Mouse (Mus musculus): Measurements from ENCODE around the gene Pcbp1.

Pcbp1 gene

DNA sequence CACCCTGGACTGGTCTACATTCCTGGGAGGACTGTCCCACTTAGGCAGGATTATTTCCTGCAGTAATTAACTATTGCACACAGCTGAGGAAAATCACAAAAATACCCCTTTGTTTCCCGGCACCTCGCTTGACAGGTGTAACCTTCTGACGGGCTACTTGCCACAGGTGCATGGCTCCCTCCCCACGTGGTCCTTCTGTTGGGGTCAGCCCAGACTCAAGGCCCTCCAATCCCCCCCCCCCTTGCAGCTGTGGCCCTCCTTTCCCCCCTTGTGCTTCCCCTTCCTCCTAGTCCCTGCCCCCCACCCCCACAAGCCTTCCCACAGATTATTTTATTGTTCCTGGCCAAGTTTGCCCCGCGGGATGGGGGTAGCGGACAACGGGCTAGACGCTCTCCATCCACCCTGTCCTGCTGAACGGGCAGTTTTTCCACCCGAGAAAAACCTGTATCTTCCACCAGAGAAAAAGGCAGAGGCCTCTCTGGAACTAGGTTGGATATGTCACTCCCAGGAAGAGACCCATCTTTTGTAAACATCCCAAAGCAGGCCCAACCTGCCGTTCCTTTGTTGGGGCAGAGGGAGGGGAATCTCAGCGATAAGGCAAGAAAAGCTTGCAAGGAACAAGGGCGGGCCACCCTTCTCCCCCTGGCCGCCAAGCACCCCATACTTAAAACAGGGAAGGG, 2.2 kb downstream of the Pcbp1 start:
- DNase-seq: peak; percentile 9 to 34

GRCm38 (mm10) chr6:86523242-86523754, 2.8 kb downstream of the Pcbp1 start:
- DNase-seq: no peak

DNA sequence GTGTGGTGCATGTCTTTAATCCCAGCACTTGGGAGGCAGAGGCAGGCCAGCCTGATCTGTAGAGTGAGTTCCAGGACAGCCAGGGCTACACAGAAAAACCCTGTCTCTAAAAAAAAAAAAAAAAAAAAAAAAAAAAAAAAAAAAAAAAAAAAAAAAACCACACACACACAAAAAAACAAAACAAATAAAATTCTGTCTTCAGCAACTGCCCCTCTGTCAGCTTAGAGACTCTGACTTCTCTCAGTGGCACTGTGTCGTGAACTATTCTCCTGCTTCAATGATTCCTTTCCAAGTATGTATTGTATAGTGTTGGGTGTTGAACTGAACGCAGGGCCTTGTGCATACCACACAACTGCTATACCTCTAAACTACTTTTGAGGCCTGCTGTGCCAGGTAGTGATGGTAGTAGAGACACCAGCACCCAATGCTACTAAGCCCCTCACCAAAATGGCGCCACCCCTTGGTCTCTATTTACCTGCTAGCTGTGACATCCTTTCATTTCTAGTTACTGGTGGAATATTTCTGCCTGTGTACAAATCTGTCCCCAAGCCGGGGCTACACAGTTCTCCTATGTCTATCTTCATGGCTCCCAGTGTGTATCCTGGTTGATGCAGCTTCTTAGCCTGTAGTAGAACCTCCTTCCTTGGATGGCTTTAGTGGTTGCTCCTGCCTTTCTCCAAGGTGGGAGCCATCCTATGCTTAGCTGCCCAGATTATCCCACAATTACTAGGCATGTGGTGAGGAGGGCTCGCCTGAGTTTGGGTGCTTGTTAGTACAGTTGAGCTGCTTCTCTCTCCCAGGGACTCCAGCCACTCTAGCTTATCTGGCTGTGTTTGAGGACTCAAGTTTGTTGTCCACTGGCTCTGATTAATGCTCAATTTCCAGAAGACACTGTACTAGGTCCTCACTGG, 3.9 kb downstream of the Pcbp1 start:
- peak in 1 of 2 experiments; percentile 30 for DNase-seq

DNA sequence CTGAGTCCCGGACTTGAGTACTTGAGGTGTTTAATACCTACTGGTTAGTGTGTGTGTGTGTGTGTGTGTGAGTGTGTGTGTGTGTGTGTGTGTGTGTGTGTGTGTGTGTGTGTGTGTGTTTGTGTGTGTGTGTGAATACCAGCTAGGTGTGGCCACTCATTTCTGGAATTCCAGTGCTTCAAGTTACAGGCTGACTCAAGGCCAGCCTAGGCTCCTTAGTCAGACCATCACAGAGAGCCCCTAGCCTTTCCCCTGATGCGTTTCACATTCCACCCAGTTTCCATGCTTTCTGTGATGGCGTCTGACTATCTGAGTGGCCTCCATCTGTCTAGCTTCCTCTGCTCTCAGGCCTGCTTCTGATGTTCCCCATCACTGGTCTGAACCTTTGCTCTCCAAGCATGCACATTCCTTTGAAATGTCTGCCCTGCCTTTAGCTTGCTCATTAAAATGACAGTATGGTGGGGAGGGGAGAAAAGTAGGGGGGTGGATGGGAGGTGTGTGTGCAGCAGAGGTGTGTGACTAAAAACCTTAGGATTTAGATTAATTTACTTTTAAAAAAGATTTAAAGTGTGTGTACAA, 6.3 kb downstream of the Pcbp1 start:
- DNase-seq: no peak

DNA sequence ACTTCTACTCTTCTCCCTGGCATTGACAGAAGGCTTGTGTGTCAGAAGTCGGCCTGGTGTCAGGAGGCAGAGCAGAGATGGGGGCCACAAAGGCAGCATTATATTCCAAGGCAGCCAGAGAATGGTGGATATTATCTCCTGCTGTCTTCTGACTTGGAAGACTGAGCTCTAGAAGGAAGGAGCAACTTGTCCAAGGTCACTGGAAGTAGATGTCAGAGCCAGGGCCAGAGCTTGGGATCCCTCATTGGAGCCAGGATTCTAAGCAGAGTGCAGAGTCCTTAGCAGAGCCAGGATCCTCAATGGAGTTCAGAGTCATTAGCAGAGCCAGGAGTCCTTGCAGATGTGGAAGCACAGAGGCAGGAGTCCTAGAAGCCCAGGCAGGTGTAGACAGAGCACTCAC, 10.1 kb downstream of the Pcbp1 start:
- DNase-seq: no peak

- no peak for DNase-seq
Observed at GRCm38 (mm10) chr6:86513296-86513695, 12.8 kb downstream of the Pcbp1 start.

GRCm38 (mm10) chr6:86510979-86511378, 15.1 kb downstream of the Pcbp1 start:
- no peak for DNase-seq

GRCm38 (mm10) chr6:86509866-86510200, 16.3 kb downstream of the Pcbp1 start:
- DNase-seq: no peak

- DNase-seq: no peak
Observed at GRCm38 (mm10) chr6:86509194-86509865, 16.8 kb downstream of the Pcbp1 start.

DNA sequence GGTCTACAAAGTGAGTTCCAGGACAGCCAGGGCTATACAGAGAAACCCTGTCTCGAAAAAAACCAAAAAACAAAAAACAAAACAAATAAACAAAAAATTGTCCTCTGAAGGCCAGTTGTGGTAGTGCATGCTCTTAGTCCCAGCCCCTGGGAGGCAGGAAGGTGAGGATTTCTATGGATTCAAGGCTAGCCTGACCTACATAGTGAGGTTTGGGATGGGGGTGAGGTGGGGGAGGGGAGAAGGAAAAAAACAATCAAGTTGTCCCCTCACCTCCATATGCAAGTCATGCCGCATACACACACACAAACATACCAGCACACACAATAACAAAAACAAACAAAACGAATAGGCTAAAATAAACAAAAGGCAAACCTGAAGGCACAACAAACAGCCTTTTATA, 17.4 kb downstream of the Pcbp1 start:
- no peak for DNase-seq

DNA sequence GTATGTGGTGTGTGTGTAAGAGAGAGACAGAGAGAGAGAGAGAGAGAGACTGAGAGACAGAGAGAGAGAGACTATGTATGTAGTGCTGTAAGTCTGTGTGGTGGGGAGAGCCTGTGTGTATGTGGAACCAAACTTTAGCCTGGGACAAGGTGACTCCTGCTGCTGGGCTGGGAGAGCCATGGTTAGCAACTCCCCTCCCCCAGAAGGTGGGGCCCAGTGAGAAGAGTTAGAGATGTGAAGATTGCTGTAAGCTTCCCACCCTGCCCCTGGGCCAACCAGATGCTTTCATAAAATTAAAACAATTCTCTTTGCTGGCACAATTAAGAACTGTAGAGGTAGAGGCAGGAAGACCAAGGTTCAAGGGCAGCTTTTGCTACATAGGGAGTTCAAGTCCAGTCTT, 19.0 kb downstream of the Pcbp1 start:
- DNase-seq: no peak

DNA sequence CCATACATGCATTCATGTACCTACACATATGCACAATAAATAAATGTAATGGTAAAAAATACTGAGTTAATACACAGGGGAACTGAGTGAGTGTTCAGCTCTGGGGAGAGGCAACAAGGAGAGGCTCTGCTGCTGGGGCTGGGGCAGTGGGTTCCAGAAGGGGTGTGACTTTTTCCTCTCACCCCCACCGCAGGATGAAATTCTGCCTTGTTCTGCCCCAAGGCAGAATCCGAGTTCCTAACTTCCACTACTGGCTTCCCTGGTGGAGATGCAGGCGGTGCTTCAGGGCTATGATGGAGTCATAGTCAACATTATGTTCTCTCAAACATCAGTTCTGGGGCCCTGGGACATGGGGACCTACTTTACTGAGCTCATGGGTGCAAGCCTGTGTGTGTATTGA, 19.8 kb downstream of the Pcbp1 start:
- no peak for DNase-seq

DNA sequence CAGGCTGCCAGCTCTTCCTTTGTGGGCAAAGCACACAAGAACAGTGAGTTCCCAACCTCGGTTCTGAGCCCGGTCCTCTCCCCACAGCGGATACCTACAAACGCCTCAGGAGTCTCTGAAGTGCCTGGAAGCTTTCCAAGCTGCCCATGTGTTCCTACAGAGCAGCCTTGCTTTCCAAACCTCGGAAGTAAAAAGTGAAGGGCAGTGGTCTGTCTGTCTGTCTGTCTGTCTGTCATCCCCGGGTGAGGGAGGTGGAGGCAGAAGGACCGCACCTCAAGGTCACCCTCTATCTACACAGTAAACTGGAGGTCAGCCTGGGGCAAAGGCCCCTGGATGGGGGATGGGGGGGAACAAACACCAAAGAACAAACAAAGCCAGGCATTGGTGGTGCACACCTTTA, 20.4 kb downstream of the Pcbp1 start:
- DNase-seq: no peak

DNA sequence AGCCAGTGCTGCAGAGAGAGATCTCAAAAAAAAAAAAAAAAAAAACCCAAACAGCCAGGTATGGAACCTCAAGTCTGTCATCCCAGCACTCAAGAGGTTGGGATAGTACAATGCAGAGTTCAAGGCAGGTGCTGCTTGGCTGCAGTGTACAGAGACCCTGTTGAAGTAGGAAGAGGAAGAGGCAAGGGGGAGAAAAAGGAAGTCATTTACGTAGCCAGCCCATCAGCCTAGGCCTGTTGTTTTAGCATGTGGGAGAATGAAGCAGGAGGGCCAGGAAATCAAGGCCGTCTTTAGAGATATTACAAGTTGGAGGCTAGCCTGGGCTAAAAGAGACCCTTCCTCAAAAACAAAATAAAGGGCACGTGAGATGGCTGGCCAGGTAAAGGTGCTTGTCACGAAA, 22.6 kb downstream of the Pcbp1 start:
- DNase-seq: no peak

DNA sequence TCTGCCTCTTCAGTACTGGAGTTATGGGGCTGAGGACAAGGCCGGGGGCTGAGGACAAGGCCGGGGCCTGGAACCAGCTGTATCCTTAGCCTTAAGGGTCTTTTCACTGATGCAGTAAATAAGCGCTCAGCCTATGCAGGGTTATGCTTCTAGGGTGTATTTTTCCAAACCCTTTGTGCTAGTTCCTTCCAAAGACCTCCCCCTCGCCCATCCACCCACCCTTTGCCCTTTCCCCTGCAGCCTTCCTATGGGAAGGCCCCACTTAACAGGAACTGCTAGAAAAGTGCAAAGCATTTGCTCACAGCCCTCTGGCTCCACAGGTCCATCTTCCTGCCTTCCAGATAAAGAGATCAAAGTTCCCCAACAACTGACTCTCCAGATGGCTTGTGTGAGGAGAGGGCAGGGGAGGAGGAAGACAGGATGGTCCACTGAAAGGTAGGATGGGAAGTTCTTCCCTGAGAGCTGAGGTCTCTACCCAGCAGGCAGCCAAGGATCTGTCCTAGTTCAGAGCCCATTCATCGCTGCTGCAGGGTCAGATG, 26.5 kb downstream of the Pcbp1 start:
- no peak for DNase-seq

DNA sequence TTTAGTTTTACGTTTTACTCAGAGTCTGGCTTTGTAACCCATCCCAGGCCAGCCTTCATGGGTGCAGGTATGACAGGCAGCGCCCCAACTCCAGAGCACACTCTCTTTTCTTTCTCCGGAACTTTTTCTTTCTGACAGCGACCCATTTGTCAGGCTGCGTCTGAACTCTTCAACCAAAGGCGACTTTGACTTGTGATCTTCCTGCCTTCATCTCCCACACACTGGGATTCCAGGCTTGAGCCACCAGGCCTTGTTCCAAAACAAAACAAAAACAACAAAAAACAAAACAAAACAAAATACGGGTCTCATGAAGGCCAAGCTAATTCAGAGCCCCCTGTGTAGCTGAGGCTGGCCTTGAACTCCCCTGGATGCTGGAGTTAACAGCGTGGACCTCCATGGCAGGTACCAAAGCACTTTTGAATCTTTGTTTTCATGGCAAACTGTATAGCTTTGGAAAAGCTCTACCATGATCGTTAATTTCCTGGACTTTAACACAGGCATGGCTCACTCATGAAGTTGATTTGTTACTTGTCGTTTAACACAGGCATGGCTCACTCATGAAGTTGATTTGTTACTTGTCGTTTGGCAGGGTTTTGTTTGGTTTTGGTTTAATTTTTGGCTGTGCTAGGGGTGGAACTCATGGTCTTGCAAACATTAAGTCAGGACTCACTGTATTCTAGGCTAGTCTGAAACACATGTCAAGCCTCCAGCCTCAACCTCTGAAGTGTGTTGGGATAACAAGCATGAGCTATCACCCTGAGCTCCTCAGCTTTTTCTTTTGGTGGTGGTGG, 28.0 kb downstream of the Pcbp1 start:
- no peak for DNase-seq

GRCm38 (mm10) chr6:86497071-86497815, 28.9 kb downstream of the Pcbp1 start:
- DNase-seq: no peak

- DNase-seq: no peak
Observed at GRCm38 (mm10) chr6:86496585-86496984, 29.5 kb downstream of the Pcbp1 start.

DNA sequence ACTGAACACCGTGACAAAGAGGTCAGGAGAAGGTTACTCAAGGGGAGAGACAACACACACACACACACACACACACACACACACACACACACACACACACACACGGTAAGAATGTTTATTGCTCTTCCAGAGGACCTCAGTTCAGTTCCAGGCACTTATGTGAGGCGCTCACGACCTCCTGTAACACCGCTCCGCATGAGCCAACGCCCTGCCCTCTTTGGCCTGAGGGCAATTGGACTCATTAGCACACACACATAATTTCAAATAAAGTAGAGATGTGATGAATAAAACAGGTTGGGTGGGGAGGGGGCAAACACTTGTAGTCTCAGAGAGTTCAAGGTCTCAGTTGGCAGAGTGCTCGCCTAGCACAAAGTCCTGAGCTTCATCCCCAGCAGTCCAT, 30.0 kb downstream of the Pcbp1 start:
- DNase-seq: no peak

DNA sequence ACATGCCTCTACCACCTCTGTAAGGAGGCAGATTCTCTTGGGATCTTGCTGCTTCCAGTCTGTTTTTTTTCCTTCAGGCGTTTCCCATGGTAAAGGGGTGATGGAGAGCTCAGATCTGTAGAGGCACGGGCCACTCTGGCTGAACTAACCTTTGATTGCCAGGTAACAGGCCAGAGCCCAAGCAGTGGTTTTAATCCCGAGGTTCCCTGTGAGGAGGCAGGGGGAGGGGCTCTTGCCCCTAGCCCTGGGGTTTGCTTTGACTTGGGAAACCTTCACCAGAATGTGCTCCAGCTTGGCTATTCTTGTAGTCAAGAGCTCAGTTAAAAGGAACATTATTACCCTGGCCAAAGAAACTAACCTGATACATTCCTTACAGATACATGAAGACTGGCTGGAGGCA, 30.5 kb downstream of the Pcbp1 start:
- DNase-seq: no peak

DNA sequence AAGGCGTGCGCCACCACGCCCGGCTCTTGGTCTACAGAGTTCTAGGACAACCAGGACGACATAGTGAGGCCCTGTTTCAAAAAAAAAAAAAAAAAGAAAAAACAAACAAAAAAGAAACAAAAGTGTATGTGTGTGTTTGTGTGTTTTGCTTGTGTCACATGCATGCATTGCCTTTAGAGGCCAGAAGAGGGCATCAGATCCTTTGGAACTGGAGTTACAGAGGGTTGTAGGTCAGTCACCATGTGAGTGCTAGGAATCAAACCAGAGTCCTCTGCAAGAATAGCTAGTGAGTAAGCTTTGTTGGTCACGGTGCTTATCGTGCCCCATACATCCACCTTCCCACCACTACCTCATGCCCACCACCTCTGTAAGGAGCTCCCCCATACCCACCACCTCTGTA, 31.4 kb downstream of the Pcbp1 start:
- no peak for DNase-seq
